Mouse (Mus musculus) heart, embryonic 14.5 days (tissue): ENCODE measurements around the gene Gpr156. TPM values are rescaled to one million over a fixed set of nuclear protein-coding genes. Genes with fewer than 3 reads are reported as not detected.

Source experiments
- ATAC-seq: fragments of 200-750 bp; cut with Nextera tagmentation; 2 replicates; pipeline ENCODE4 v1.8.0; 2017; ENCODE audit warnings: low read depth, moderate TSS enrichment; ENCODE audit not compliant: insufficient number of reproducible peaks, insufficient read depth, low FRiP score
- H3K27ac ChIP-seq, 2 experiments: fragments of 200-500 bp in 1 of 2; fragments of 300-500 bp in 1 of 2; sonication (generic) in 1 of 2; replicated peaks in 1 of 2; 2 replicates each; pipeline ENCODE4 v1.5.1; 2012 to 2014; ENCODE audit warnings: low read depth in 2 of 2, low read length in 2 of 2, control low read depth in 1 of 2, mild to moderate bottlenecking in 1 of 2, mixed read lengths in 1 of 2; ENCODE audit not compliant: control insufficient read depth in 1 of 2, insufficient read depth in 1 of 2
- H3K27me3 ChIP-seq: fragments of 300-500 bp; sonication (generic); 2 replicates; pipeline ENCODE4 v1.6.1; 2014; ENCODE audit warnings: mild to moderate bottlenecking, low read length, control low read depth; ENCODE audit not compliant: control insufficient read depth, insufficient read depth
- H3K36me3 ChIP-seq: fragments of 300-500 bp; sonication (generic); 2 replicates; pipeline ENCODE4 v1.6.1; 2014; ENCODE audit warnings: mild to moderate bottlenecking, control low read depth, low read length, mixed read lengths; ENCODE audit not compliant: control insufficient read depth, insufficient read depth
- H3K4me1 ChIP-seq, 2 experiments: fragments of 200-500 bp in 1 of 2; fragments of 300-500 bp in 1 of 2; sonication (generic) in 1 of 2; 2 replicates each; pipeline ENCODE4 v1.6.1; 2012 to 2014; ENCODE audit warnings: low read length in 2 of 2, control low read depth in 1 of 2, mixed read lengths in 1 of 2; ENCODE audit not compliant: control insufficient read depth in 2 of 2, insufficient read depth in 2 of 2
- H3K4me2 ChIP-seq: fragments of 300-500 bp; sonication (generic); 2 replicates; pipeline ENCODE4 v1.6.1; 2014; ENCODE audit warnings: mild to moderate bottlenecking, low read length
- H3K4me3 ChIP-seq, 2 experiments: fragments of 200-500 bp in 1 of 2; fragments of 300-500 bp in 1 of 2; sonication (generic) in 1 of 2; 2 replicates each; pipeline ENCODE4 v1.5.1; 2012 to 2014; ENCODE audit warnings: low read length in 2 of 2, mild to moderate bottlenecking in 2 of 2, control low read depth in 1 of 2, low read depth in 1 of 2, moderate library complexity in 1 of 2; ENCODE audit not compliant: control insufficient read depth in 1 of 2, insufficient read depth in 1 of 2
- H3K9ac ChIP-seq: fragments of 300-500 bp; sonication (generic); 2 replicates; pipeline ENCODE4 v1.6.1; 2014; ENCODE audit warnings: mild to moderate bottlenecking, low read length
- H3K9me3 ChIP-seq: fragments of 300-500 bp; sonication (generic); 2 replicates; pipeline ENCODE4 v1.6.1; 2016; ENCODE audit warnings: low read length, control low read depth; ENCODE audit not compliant: control insufficient read depth
- WGBS: fragments of 180-500 bp; shearing (Covaris S2); extraction: QIAGEN DNeasy Blood & Tissue Kit; methylation state at CpG from one replicate; pipeline ENCODE4 v1.1.7; 2014; 5-methylcytosine and 5-hydroxymethylcytosine counted together
- polyA plus RNA-seq: library from polyadenylated mRNA; unstranded; fragments of >200 nt; fragmentation: Nextera tagmentation; extraction: Ambion mirVana; gene quantifications from 2 replicates; pipeline ENCODE4 v1.2.1, GENCODE M21; 2014

Gene Gpr156
- polyA plus RNA-seq, 1 experiment from 2014 or later: 0.54 TPM

- Histone ChIP-seq H3K4me3 (no peak overlapping the region), H3K27ac (peak overlapping the region; percentile 79 to 87)
- peak; percentile 85 for ATAC-seq
Measured at GRCm38 (mm10) chr16:37893942-37894341, 22.4 kb upstream of the Gpr156 start.

GRCm38 (mm10) chr16:37898790-37899189, 17.5 kb upstream of the Gpr156 start:
- H3K9ac ChIP-seq: no peak overlapping the region
- no peak overlapping the region for H3K4me3 ChIP-seq
- no peak overlapping the region for H3K27ac ChIP-seq
- WGBS: 85% methylated on average over 5 of the region's 5 CpGs
- no peak for ATAC-seq
- no peaks in the 10 kb centered on the region for H3K9me3 ChIP-seq
- H3K4me1 ChIP-seq: peaks cover 6 to 15% of the 10 kb centered on the region in 2 experiments
- H3K4me2 ChIP-seq: no peak overlapping the region
- no peaks in the 10 kb centered on the region for H3K27me3 ChIP-seq
- H3K36me3 ChIP-seq: no peaks in the 10 kb centered on the region

More at GRCm38 (mm10) chr16:37893942-37894341, 22.4 kb upstream of the Gpr156 start:
- H3K9me3 ChIP-seq: no peaks in the 10 kb centered on the region
- H3K9ac ChIP-seq: no peak overlapping the region
- H3K4me1 ChIP-seq: peaks cover 12 to 29% of the 10 kb centered on the region in 2 experiments
- H3K27me3 ChIP-seq: no peaks in the 10 kb centered on the region
- 0% methylated on average over 2 of the region's 2 CpGs for WGBS
- H3K4me2 ChIP-seq: peak overlapping the region; percentile 36
- H3K36me3 ChIP-seq: 0 out of 2 replicates have a peak, but pooled peaks cover 6% of the 10 kb centered on the region

- Histone ChIP-seq H3K27me3 (no peaks in the 10 kb centered on the region), H3K4me1 (peaks cover 6 to 10% of the 10 kb centered on the region in 2 experiments), H3K9me3 (peaks cover 4% of the 10 kb centered on the region; the same call in 1 of the 2 replicates), H3K9ac (no peak overlapping the region), H3K4me3 (no peak overlapping the region), H3K4me2 (no peak overlapping the region), H3K36me3 (no peaks in the 10 kb centered on the region), H3K27ac (no peak overlapping the region)
- WGBS: 39% methylated on average over 2 of the region's 2 CpGs
- ATAC-seq: no peak
Measured at GRCm38 (mm10) chr16:37899357-37899756, 16.9 kb upstream of the Gpr156 start.

GRCm38 (mm10) chr16:37901318-37901717, 15.0 kb upstream of the Gpr156 start:
- 46% methylated on average over 11 of the region's 11 CpGs for WGBS
- no peak overlapping the region for H3K27ac ChIP-seq
- H3K4me1 ChIP-seq: 0 out of 4 replicates have a peak, but pooled peaks cover 0 to 3% of the 10 kb centered on the region in 2 experiments
- H3K27me3 ChIP-seq: no peaks in the 10 kb centered on the region
- H3K9me3 ChIP-seq: peaks cover 4% of the 10 kb centered on the region; the same call in 1 of the 2 replicates
- H3K9ac ChIP-seq: no peak overlapping the region
- ATAC-seq: no peak
- no peaks in the 10 kb centered on the region for H3K36me3 ChIP-seq
- H3K4me2 ChIP-seq: no peak overlapping the region
- H3K4me3 ChIP-seq: no peak overlapping the region

- Histone ChIP-seq H3K9ac (no peak overlapping the region), H3K4me2 (no peak overlapping the region), H3K9me3 (peaks cover 7% of the 10 kb centered on the region; the same call in 1 of the 2 replicates), H3K27ac (no peak overlapping the region), H3K4me1 (no peaks in the 10 kb centered on the region), H3K36me3 (no peaks in the 10 kb centered on the region), H3K27me3 (no peaks in the 10 kb centered on the region), H3K4me3 (no peak overlapping the region)
- ATAC-seq: no peak
- WGBS: 92% methylated on average over 3 of the region's 3 CpGs
Measured at GRCm38 (mm10) chr16:37906456-37906855, 9.8 kb upstream of the Gpr156 start.

- no peaks in the 10 kb centered on the region; a peak in 1 of 4 replicates for H3K4me1 ChIP-seq
- 56% methylated on average over 1 of the region's 1 CpGs for WGBS
- 0 out of 2 replicates have a peak, but pooled peaks cover 3% of the 10 kb centered on the region for H3K9me3 ChIP-seq
- no peak overlapping the region for H3K4me2 ChIP-seq
- H3K27ac ChIP-seq: no peak overlapping the region
- no peak overlapping the region for H3K4me3 ChIP-seq
- no peaks in the 10 kb centered on the region for H3K36me3 ChIP-seq
- H3K9ac ChIP-seq: no peak overlapping the region
- H3K27me3 ChIP-seq: 0 out of 2 replicates have a peak, but pooled peaks cover 8% of the 10 kb centered on the region
- no peak for ATAC-seq
Measured at GRCm38 (mm10) chr16:37911086-37911485, 5.2 kb upstream of the Gpr156 start.

- peak overlapping the region; percentile 70; the same call in 1 of the 2 replicates for H3K9ac ChIP-seq
- no peak overlapping the region for H3K27ac ChIP-seq
- 38% methylated on average over 7 of the region's 7 CpGs for WGBS
Measured at GRCm38 (mm10) chr16:37916818-37917201, 514 bp downstream of the Gpr156 start.

GRCm38 (mm10) chr16:37919000-37919399, 2.7 kb downstream of the Gpr156 start:
- 87% methylated on average over 6 of the region's 6 CpGs for WGBS

More at GRCm38 (mm10) chr16:37916818-37917201, 514 bp downstream of the Gpr156 start:
- Histone ChIP-seq H3K9me3 (no peaks in the 10 kb centered on the region), H3K4me1 (peaks cover 2 to 6% of the 10 kb centered on the region in 2 experiments; a peak in 2 of 4 replicates), H3K4me3 (peak overlapping the region in 1 of 2 experiments; percentile 53; a peak in 3 of 4 replicates), H3K36me3 (no peaks in the 10 kb centered on the region), H3K27me3 (peaks cover 15% of the 10 kb centered on the region), H3K4me2 (peak overlapping the region; percentile 96)
- no peak for ATAC-seq

More at GRCm38 (mm10) chr16:37919000-37919399, 2.7 kb downstream of the Gpr156 start:
- Histone ChIP-seq H3K27ac (no peak overlapping the region), H3K9ac (no peak overlapping the region), H3K4me2 (no peak overlapping the region), H3K4me3 (no peak overlapping the region), H3K9me3 (no peaks in the 10 kb centered on the region), H3K27me3 (peaks cover 15% of the 10 kb centered on the region), H3K36me3 (no peaks in the 10 kb centered on the region), H3K4me1 (peaks cover 2 to 6% of the 10 kb centered on the region in 2 experiments; a peak in 2 of 4 replicates)
- ATAC-seq: no peak
